Mouse (Mus musculus): ENCODE measurements at regions not wholly inside any gene's neighbourhood (a gene's known extent, or its start where the extent isn't known, plus 50 kb on each side); places are given as distances from the start of the nearest gene placed in this dataset.

DNA sequence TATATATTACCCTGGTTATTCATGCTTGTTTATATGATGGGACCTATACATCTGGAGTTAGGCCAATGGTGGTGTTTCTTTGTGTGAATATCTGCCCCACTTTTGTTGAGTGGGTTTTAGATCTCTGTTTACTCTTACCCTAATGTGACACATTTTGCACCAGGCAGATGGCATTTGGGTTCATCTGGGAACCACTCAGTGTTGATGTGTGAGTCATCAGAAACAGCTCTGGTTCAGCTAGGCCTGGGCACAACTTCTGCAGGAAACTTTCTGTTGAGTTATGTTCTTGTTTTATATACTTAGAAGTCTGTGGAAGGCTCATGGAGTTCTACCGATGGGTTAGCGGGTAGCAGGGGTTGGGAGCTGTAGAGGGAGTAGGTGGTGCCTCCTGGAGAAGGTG lies 191.7 kb upstream of the Slc30a5 start:
- 0 out of 2 replicates have a peak, but pooled peaks cover 4% of the 10 kb centered on the region for H3K9me3 ChIP-seq
- 90% methylated on average over 2 of the region's 2 CpGs for WGBS
- H3K36me3 ChIP-seq (replicated peaks) = no peaks in the 10 kb centered on the region
- H3K4me1 ChIP-seq = no peaks in the 10 kb centered on the region
- no peak overlapping the region for H3K9ac ChIP-seq
- no peak overlapping the region for H3K27ac ChIP-seq
- H3K4me2 ChIP-seq = no peak overlapping the region
- ATAC-seq (ENCODE audit: low FRiP score) = no peak
- H3K27me3 ChIP-seq = no peaks in the 10 kb centered on the region
- no peak overlapping the region for H3K4me3 ChIP-seq (replicated peaks)

DNA sequence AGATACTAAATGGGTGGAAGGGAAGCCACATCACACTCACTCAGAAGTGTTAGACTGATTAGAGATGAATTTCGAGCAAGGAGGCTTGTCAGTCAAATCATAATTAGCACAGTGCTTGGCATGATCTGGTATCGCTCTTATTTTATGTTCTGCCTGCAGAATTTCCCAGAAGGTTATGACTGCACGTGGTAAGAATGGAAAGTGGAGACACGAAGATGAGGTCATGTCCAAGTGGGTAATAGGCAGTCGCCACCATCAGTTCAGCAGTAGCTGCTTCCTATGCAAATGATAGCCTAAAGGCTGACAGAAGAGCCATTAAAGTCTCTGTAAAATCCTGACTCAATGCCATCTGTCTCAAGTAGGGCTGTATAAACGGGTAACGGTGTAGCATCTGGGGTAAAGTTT lies 186.0 kb upstream of the Slc30a5 start:
- H3K9ac ChIP-seq = no peak overlapping the region
- no peaks in the 10 kb centered on the region for H3K4me1 ChIP-seq
- H3K36me3 ChIP-seq (replicated peaks) = no peaks in the 10 kb centered on the region
- no peak overlapping the region for H3K4me2 ChIP-seq
- no peak overlapping the region for H3K4me3 ChIP-seq (replicated peaks)
- H3K9me3 ChIP-seq = 0 out of 2 replicates have a peak, but pooled peaks cover 4% of the 10 kb centered on the region
- 60% methylated on average over 7 of the region's 7 CpGs for WGBS
- ATAC-seq (ENCODE audit: low FRiP score) = peak; percentile 61
- no peak overlapping the region for H3K27ac ChIP-seq
- H3K27me3 ChIP-seq = no peaks in the 10 kb centered on the region

DNA sequence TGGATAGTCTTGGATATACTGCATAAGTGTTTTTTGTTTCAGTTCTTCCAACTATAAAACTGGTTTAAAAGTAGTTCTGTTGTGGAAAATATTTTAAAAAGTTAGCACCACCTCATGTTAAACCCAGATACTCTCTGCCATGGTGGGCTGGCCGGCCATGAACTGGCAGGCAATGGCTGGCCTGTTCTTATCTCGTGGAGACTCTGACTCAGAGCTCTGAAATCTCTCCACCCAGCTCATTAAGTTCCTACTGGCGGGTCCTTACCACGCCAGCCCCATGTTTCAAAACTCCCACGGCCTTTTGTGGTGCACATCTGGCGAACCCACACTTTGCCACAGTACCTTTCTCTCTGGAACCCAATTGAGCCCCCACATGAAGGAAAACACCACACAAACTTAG lies 183.8 kb upstream of the Slc30a5 start:
- no peak for ATAC-seq (ENCODE audit: low FRiP score)
- no peaks in the 10 kb centered on the region for H3K36me3 ChIP-seq (replicated peaks)
- H3K9ac ChIP-seq = no peak overlapping the region
- H3K27me3 ChIP-seq = no peaks in the 10 kb centered on the region
- no peak overlapping the region for H3K27ac ChIP-seq
- H3K4me1 ChIP-seq = no peaks in the 10 kb centered on the region
- 0 out of 2 replicates have a peak, but pooled peaks cover 4% of the 10 kb centered on the region for H3K9me3 ChIP-seq
- no peak overlapping the region for H3K4me2 ChIP-seq
- 83% methylated on average over 6 of the region's 6 CpGs for WGBS
- no peak overlapping the region for H3K4me3 ChIP-seq (replicated peaks)

DNA sequence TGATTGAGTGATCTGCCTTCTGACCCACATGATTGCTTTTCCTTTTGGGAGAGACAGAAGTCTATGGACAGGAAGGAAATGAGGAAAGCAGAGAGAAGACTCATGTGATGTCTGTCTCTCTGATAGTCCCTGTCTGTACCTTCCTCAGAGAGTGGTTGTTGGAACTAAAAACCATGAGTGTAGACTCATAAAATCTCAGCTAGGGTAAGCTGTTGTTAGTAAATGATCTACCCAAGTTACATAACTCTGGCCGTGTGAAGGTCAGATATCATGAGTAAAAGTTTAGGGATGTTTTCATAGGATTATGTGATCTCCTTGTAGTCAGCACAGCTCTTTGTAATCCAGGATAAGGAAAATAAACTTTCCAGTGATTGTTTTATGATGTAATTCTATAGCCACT lies 183.0 kb upstream of the Slc30a5 start:
- Histone ChIP-seq H3K4me3 (replicated peaks) (no peak overlapping the region), H3K9me3 (0 out of 2 replicates have a peak, but pooled peaks cover 4% of the 10 kb centered on the region), H3K27ac (no peak overlapping the region), H3K9ac (no peak overlapping the region), H3K4me2 (no peak overlapping the region), H3K27me3 (no peaks in the 10 kb centered on the region), H3K36me3 (replicated peaks) (no peaks in the 10 kb centered on the region), H3K4me1 (no peaks in the 10 kb centered on the region)
- WGBS = 83% methylated on average over 1 of the region's 1 CpGs
- no peak for ATAC-seq (ENCODE audit: low FRiP score)

DNA sequence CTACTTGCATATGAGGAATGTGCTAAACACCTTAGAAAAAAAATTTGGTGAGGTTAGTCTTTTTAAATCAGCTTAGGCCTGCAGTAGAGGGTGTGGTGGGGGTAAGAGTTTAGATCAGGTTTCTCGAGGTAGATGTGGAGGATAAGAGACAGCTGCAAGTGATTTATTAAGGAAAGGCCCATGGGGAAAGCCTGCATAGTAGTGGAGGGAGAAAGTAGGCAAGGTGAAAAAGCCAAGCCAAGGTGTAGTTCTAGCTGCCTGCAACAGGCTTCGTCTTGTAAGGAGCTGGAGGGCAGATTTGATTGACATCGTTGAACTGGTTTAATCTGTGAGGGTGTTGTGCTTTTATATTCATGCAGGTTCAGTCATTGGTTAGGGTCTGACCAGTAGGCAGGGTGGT lies 182.2 kb upstream of the Slc30a5 start:
- H3K9ac ChIP-seq = no peak overlapping the region
- H3K36me3 ChIP-seq (replicated peaks) = no peaks in the 10 kb centered on the region
- H3K4me3 ChIP-seq (replicated peaks) = no peak overlapping the region
- 85% methylated on average over 3 of the region's 3 CpGs for WGBS
- no peak overlapping the region for H3K4me2 ChIP-seq
- H3K4me1 ChIP-seq = no peaks in the 10 kb centered on the region
- H3K27me3 ChIP-seq = no peaks in the 10 kb centered on the region
- no peaks in the 10 kb centered on the region for H3K9me3 ChIP-seq
- no peak for ATAC-seq (ENCODE audit: low FRiP score)
- no peak overlapping the region for H3K27ac ChIP-seq

DNA sequence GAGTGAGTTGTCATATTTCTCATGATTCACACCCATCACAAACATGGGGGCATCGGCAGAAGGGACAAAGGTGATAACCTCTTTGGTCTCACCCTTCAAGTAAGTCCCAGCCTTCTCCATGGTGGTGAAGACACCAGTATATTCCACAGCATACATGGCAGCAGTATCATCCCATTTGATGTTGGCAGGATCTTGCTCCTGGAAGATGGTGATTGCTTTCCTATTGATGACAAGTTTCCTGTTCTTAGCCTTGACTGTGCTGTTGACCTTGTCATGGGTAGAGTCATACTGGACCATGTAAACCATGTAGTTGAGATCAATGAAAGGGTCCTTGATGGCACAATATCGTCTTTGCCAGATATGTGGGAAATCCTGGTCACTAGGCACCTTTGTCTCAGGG lies 180.4 kb upstream of the Slc30a5 start:
- no peak for ATAC-seq (ENCODE audit: low FRiP score)
- Histone ChIP-seq H3K27me3 (no peaks in the 10 kb centered on the region), H3K4me2 (no peak overlapping the region), H3K36me3 (replicated peaks) (no peaks in the 10 kb centered on the region), H3K27ac (no peak overlapping the region), H3K4me1 (no peaks in the 10 kb centered on the region), H3K9ac (no peak overlapping the region), H3K4me3 (replicated peaks) (no peak overlapping the region), H3K9me3 (no peaks in the 10 kb centered on the region)
- WGBS = 88% methylated on average over 2 of the region's 2 CpGs

DNA sequence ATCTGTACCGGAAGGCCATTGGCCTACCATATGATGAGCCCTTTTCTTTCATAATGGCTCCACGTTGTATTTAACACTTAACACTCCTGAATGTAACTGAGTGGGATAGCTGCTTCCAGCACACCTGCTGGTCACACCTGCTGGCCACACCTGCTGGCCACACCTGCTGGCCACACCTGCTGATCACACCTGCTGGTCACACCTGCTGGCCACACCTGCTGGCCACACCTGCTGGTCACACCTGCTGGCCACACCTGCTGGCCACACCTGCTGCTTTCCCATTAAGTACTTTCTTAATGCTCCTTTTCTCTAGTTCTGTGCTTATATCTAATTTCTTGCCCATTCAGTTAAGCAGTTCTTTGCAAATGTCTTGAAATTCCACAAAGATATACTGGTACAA lies 157.4 kb upstream of the Slc30a5 start:
- H3K4me3 ChIP-seq (replicated peaks) = no peak overlapping the region

DNA sequence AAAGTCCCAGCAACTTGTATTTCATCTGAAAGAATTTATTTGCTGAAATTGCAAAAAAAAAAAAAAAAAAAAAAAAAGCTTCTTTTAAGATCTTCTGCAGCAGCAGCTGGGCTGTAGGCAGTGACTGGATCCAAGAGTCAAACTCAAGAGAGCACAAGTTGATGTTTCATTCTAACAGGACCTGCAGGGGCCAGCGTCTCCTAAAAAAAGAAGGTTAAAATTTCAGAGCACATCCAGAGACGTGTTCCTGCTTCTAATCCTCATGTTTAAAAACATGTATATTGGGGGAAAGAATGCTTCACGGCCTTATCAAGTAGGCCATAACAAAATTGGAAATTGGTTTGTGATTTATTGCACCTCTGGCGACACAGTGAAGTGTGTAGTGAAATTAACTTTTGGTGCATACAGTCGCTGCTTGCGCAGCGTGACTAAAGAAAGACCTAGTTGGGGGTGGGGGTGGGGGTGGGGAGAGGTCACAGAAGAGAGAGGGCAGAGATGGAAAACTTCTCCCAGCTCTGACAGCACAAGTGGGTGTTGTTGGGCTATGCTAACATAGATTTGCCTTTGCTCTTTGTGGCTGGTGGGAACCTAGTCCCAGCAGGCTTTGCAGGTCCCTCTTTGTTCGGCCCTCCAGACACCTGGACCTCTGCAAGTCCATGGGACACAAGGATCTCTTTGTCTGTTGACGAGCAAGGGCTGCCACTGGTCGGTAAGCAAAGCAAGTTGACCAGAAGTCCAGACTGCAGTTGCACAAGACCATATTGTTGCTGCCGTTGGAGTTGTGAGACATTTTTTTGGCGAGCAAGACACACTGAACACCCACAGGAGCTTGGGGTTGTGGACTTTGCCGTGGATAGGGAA lies 155.7 kb upstream of the Slc30a5 start:
- Histone ChIP-seq H3K4me2 (no peak overlapping the region), H3K27ac (no peak overlapping the region), H3K27me3 (no peaks in the 10 kb centered on the region), H3K36me3 (replicated peaks) (no peaks in the 10 kb centered on the region), H3K9me3 (no peaks in the 10 kb centered on the region), H3K4me1 (no peaks in the 10 kb centered on the region), H3K9ac (no peak overlapping the region), H3K4me3 (replicated peaks) (no peak overlapping the region)
- 68% methylated on average over 13 of the region's 13 CpGs for WGBS
- ATAC-seq (ENCODE audit: low FRiP score) = no peak

More for the DNA sequence above, 157.4 kb upstream of the Slc30a5 start:
- Histone ChIP-seq H3K4me2 (no peak overlapping the region), H3K27ac (no peak overlapping the region), H3K27me3 (no peaks in the 10 kb centered on the region), H3K9ac (no peak overlapping the region), H3K4me1 (no peaks in the 10 kb centered on the region), H3K36me3 (replicated peaks) (no peaks in the 10 kb centered on the region), H3K9me3 (no peaks in the 10 kb centered on the region)
- no peak for ATAC-seq (ENCODE audit: low FRiP score)
- WGBS = 87% methylated on average over 2 of the region's 2 CpGs

DNA sequence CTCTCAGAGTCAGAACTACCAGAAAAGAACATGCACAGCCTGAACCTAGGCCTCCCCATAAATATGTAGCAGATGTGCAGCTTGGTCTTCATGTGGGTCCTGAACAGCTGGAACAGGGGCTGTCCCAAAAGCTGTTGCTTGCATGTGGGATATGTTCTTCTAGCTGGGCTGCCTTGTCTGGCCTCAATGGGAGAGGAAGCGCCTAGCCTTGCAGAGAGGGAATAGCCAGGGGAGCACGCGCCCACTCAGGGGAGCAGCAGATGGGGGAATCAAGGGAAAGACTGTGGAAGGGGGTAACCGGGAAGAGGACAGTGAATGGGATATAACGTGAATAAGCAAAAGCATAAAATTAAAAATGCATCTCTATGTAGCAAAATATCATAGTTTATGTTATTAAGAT lies 154.9 kb upstream of the Slc30a5 start:
- Histone ChIP-seq H3K9ac (no peak overlapping the region), H3K4me2 (no peak overlapping the region), H3K4me3 (replicated peaks) (no peak overlapping the region), H3K36me3 (replicated peaks) (no peaks in the 10 kb centered on the region), H3K27ac (no peak overlapping the region), H3K27me3 (no peaks in the 10 kb centered on the region), H3K4me1 (no peaks in the 10 kb centered on the region), H3K9me3 (no peaks in the 10 kb centered on the region)
- no peak for ATAC-seq (ENCODE audit: low FRiP score)
- 97% methylated on average over 5 of the region's 5 CpGs for WGBS

DNA sequence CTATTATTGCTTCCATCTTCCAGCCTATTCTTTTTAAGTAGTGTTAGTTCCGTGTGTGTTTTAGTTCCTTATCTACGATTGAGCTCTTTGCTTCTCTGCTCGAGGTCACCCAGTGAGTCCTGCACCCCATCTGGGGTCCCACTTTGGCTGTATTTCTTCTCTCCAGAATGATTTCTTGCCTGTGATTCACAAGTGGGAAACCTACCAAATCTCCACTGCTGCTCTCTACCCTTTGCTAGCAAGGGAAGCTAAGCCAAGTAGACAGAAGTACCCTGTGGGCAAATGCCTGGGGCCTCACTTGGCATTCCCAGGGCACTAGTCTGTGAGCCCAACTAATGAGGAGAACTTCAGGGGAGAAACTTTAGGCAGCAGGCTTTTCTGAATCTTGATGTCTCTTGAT lies 142.5 kb upstream of the Slc30a5 start:
- H3K4me1 ChIP-seq = no peaks in the 10 kb centered on the region
- no peak overlapping the region for H3K27ac ChIP-seq
- no peaks in the 10 kb centered on the region for H3K27me3 ChIP-seq
- no peak for ATAC-seq (ENCODE audit: low FRiP score)
- no peaks in the 10 kb centered on the region for H3K9me3 ChIP-seq
- no peak overlapping the region for H3K4me3 ChIP-seq (replicated peaks)
- 78% methylated on average over 3 of the region's 3 CpGs for WGBS
- H3K4me2 ChIP-seq = no peak overlapping the region
- no peaks in the 10 kb centered on the region for H3K36me3 ChIP-seq (replicated peaks)
- no peak overlapping the region for H3K9ac ChIP-seq

DNA sequence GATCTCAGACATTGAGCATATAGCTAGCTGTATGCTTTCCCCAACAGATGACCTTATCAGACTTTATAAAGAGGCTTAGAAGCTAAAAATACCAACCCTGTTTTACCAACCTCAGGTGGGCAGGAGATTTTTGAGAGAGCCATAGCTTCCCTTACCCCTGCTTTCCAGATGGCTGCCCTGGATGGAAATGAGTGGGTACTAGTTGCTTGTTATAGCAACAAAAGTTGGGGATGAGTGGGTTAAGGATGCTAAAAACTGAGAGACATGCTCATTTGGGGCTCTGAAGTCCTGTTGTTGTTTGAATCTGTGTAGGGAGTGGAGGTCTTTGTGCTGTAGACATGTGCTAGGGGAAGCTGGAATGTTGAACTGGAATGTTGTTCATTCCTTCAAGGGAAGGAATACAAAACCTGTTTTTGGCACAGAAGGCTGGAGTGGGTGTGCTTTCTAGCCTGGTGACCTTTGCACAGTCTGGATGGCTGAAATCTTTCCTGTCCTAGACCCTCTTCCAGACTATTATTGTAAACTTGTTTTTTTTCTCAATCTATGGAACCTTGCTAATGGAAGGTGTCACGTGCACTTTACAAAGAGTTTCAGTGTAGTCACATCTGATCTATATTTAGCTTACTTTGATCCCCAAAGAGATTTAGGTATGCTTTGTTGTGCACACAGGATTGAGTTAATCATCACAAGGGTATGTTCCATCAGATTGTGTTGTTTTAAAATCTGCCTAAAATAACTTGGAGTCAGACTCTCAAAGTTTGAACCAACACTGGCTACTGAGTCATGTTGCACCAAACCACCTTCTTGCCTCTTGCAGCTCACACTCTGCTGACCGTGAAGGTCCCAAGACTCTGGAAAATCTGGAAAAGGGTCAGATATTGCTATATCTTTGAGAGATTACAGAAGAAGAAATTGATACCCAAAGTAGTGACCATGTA lies 138.1 kb upstream of the Slc30a5 start:
- Histone ChIP-seq H3K4me1 (no peaks in the 10 kb centered on the region), H3K4me3 (replicated peaks) (no peak overlapping the region), H3K4me2 (no peak overlapping the region), H3K9ac (no peak overlapping the region), H3K27ac (no peak overlapping the region), H3K9me3 (no peaks in the 10 kb centered on the region), H3K36me3 (replicated peaks) (no peaks in the 10 kb centered on the region), H3K27me3 (no peaks in the 10 kb centered on the region)
- WGBS = 84% methylated on average over 2 of the region's 2 CpGs
- ATAC-seq (ENCODE audit: low FRiP score) = no peak

DNA sequence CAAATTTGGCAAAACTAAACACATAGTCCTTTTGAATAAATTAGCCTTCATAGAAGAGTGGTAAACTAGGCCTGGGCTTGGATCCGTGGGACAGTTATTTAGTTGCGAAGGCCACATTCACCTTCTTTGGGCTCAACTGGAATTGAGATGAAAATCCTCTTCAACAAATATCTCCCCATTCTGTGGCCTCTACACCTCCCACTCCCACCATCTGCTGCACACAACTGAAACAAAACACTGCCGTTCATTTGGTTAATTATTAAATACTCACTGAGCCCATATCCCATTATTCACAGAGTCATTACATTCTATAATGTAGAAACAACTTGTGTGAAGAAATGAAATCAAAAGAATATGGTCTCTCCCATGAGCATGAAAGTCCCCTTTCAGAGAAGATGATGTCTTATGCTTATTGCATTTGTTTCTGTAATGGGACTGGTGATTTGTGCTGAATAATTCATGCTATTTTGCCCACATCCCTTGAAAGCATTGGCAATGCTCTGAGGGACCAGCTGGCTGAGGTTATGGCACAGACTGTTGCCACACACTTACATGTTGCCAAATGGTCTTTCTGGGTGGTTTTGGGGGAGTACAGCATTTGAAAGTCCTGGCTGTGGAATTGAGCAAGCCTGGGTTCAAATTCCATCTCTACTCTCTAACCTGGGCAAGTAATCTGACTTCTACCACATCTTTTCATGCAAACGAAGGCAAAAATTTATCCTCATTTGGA lies 129.7 kb upstream of the Slc30a5 start:
- no peak overlapping the region for H3K9ac ChIP-seq
- no peaks in the 10 kb centered on the region for H3K4me1 ChIP-seq
- no peaks in the 10 kb centered on the region for H3K27me3 ChIP-seq
- no peaks in the 10 kb centered on the region for H3K36me3 ChIP-seq (replicated peaks)
- no peak overlapping the region for H3K27ac ChIP-seq
- H3K4me3 ChIP-seq (replicated peaks) = no peak overlapping the region
- ATAC-seq (ENCODE audit: low FRiP score) = no peak
- no peak overlapping the region for H3K4me2 ChIP-seq
- no peaks in the 10 kb centered on the region for H3K9me3 ChIP-seq
- 74% methylated on average over 4 of the region's 4 CpGs for WGBS

All from forebrain, embryonic 12.5 days (tissue).